Mouse (Mus musculus): ENCODE data around the gene Dtl. TPM values are rescaled to one million over a fixed set of nuclear protein-coding genes. Genes with fewer than 3 reads are reported as not detected.
"Not testable (repeated sequence)": the region's sequence is repeated elsewhere in the genome, so short reads cannot be mapped to it uniquely, and the experiment has no call there.

The Dtl gene
- total and polyA plus RNA-seq, 3 experiments, result 19.7 to 139 (median 65.2) TPM

DNA sequence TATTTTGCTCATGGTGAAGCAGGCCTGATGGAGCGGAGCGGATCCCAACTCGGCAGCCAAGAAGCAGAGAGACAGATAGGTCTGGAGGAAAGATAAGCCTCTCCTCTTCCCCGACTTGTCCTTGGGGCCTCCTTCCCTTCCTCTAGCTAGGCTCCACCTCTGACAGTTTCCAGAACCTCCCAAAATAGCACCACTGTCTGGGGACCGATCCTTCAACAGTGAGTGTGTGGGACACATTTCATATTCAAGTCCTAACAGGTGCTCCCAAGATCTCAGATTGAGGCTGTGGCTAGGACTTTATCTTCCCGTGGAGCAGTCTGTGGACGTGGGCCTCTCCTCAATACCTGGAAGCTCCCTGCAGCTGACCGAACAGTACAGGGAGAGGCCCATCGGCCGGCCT lies 54.7 kb downstream of the Dtl start:
- H3K27me3 ChIP-seq (ENCODE audit: insufficient read depth, low read length), result peaks cover 16% of the 10 kb centered on the region; the same call in 1 of the 2 replicates
- no peak for TF ChIP-seq POLR2AphosphoS5 (IDR thresholded peaks at IDR 0.05; ENCODE audit: insufficient replicate concordance, low read depth, low read length)
- TF ChIP-seq TAL1 (conservative IDR thresholded peaks at IDR 0.05; ENCODE audit: low read depth, low read length), result no peak
- no peak for TF ChIP-seq GATA1 (IDR thresholded peaks at IDR 0.05; ENCODE audit: borderline replicate concordance, low read length)
- TF ChIP-seq CTCF (IDR thresholded peaks at IDR 0.05; ENCODE audit: low read depth, low read length), result no peak
- no peak for TF ChIP-seq GATA2 (IDR thresholded peaks at IDR 0.05; ENCODE audit: borderline replicate concordance, low read depth, low read length)
- H3K4me1 ChIP-seq (ENCODE audit: insufficient read depth, low read depth, low read length), result peaks cover 4% of the 10 kb centered on the region; the same call in 1 of the 2 replicates
- DNase-seq (ENCODE audit: low spot score), result no peak
- H3K4me3 ChIP-seq (ENCODE audit: low read depth, low read length), result no peak overlapping the region
- H3K9me3 ChIP-seq (replicated peaks), result no peaks in the 10 kb centered on the region
- no peaks in the 10 kb centered on the region for H3K36me3 ChIP-seq (replicated peaks)
- ATAC-seq (ENCODE audit: extremely low read depth, insufficient number of reproducible peaks, low FRiP score, poor library complexity, severe bottlenecking), result no peak

DNA sequence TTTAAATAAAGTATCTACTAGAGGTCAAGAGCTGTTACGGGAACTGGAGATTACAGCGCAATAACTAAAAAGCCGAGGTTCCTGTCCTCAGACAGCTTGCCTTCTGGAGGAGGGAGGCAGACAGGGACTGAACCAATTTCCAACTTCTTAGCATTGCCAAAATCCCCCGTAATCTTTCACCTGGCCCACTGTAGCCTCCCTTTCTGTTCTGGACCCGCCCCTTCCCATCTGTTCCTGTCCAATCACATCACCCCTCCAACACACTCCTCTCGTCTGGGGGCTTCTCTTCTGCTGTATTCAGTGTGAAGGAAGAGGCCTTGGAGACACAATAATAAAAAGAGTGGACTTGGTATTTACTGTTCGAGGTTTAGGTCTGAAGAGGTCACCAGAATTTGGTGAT lies 55.1 kb downstream of the Dtl start:
- Histone ChIP-seq H3K36me3 (replicated peaks) (no peaks in the 10 kb centered on the region), H3K4me3 (ENCODE audit: low read depth, low read length) (no peak overlapping the region), H3K4me1 (ENCODE audit: insufficient read depth, low read depth, low read length) (peaks cover 4% of the 10 kb centered on the region; the same call in 1 of the 2 replicates), H3K27me3 (ENCODE audit: insufficient read depth, low read length) (peaks cover 16% of the 10 kb centered on the region; the same call in 1 of the 2 replicates), H3K9me3 (replicated peaks) (no peaks in the 10 kb centered on the region)
- no peak for TF ChIP-seq GATA2 (IDR thresholded peaks at IDR 0.05; ENCODE audit: borderline replicate concordance, low read depth, low read length)
- TF ChIP-seq CTCF (IDR thresholded peaks at IDR 0.05; ENCODE audit: low read depth, low read length), result no peak
- no peak for TF ChIP-seq TAL1 (conservative IDR thresholded peaks at IDR 0.05; ENCODE audit: low read depth, low read length)
- no peak for TF ChIP-seq GATA1 (IDR thresholded peaks at IDR 0.05; ENCODE audit: borderline replicate concordance, low read length)
- TF ChIP-seq POLR2AphosphoS5 (IDR thresholded peaks at IDR 0.05; ENCODE audit: insufficient replicate concordance, low read depth, low read length), result no peak
- no peak for DNase-seq (ENCODE audit: low spot score)
- no peak for ATAC-seq (ENCODE audit: extremely low read depth, insufficient number of reproducible peaks, low FRiP score, poor library complexity, severe bottlenecking)

DNA sequence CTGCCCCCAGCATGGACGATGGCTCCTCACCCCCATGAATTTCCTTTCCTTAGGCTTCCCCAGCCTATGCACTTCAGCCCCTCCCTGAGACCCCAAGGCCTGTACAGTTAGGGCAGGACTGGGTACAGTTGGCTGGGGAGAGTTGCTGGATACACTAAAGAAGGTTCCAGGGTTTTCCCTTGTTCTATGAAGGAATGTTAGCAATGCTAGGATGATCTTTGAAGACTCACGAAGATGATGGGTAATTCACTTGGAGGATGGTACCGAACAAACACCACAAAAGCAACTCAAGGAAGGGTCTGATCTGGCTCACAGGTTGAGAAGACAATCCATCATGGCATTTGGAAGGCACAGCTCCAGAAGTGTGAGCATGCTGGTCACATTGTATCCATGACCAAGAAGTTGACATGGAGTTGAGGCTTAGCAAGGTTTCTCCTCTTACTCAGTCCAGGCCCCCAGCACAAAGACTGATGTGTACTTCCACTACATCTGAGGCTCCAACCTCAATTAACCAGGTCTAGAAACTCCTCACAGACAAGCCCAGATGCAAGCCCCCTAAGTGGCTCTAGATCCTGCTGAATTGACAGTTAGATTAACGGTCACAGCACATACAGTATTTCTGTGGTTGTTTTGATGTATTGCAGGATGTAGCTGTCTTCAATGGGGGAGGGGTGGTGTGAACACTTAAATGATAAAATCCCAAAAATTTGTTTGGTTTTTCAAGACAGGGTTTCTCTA lies 55.8 kb downstream of the Dtl start:
- no peaks in the 10 kb centered on the region for H3K9me3 ChIP-seq (replicated peaks)
- DNase-seq (ENCODE audit: low spot score), result no peak
- no peak for TF ChIP-seq TAL1 (conservative IDR thresholded peaks at IDR 0.05; ENCODE audit: low read depth, low read length)
- no peak for TF ChIP-seq GATA2 (IDR thresholded peaks at IDR 0.05; ENCODE audit: borderline replicate concordance, low read depth, low read length)
- TF ChIP-seq CTCF (IDR thresholded peaks at IDR 0.05; ENCODE audit: low read depth, low read length), result no peak
- no peak for TF ChIP-seq POLR2AphosphoS5 (IDR thresholded peaks at IDR 0.05; ENCODE audit: insufficient replicate concordance, low read depth, low read length)
- no peak for TF ChIP-seq GATA1 (IDR thresholded peaks at IDR 0.05; ENCODE audit: borderline replicate concordance, low read length)
- H3K4me3 ChIP-seq (ENCODE audit: low read depth, low read length), result no peak overlapping the region
- H3K27me3 ChIP-seq (ENCODE audit: insufficient read depth, low read length), result peaks cover 18% of the 10 kb centered on the region
- ATAC-seq (ENCODE audit: extremely low read depth, insufficient number of reproducible peaks, low FRiP score, poor library complexity, severe bottlenecking), result no peak
- no peaks in the 10 kb centered on the region for H3K36me3 ChIP-seq (replicated peaks)
- H3K4me1 ChIP-seq (ENCODE audit: insufficient read depth, low read depth, low read length), result peaks cover 4% of the 10 kb centered on the region; the same call in 1 of the 2 replicates

DNA sequence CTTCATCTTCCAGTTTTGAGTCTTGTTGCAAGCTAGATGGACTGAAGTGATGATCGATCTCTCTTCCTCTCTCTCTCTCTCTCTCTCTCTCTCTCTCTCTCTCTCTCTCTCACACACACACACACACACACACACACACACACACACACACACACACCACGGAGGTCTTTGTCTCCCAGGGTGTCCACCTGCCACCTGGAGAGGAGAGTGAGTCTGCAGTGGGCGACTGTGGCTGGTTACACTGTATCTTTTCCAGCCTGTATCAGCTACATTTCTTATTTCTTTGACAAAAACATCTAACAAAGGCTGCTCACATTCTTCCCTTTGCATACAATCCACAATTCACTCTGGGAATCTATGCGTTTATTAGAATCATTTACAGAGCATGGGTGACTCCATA lies 56.4 kb downstream of the Dtl start:
- Histone ChIP-seq H3K36me3 (replicated peaks) (no peaks in the 10 kb centered on the region), H3K27me3 (ENCODE audit: insufficient read depth, low read length) (peaks cover 18% of the 10 kb centered on the region), H3K4me1 (ENCODE audit: insufficient read depth, low read depth, low read length) (peaks cover 4% of the 10 kb centered on the region; the same call in 1 of the 2 replicates), H3K9me3 (replicated peaks) (no peaks in the 10 kb centered on the region), H3K4me3 (ENCODE audit: low read depth, low read length) (no peak overlapping the region)
- ATAC-seq (ENCODE audit: extremely low read depth, insufficient number of reproducible peaks, low FRiP score, poor library complexity, severe bottlenecking) (no peak), DNase-seq (ENCODE audit: low spot score) (no peak)
- no peak for TF ChIP-seq POLR2AphosphoS5 (IDR thresholded peaks at IDR 0.05; ENCODE audit: insufficient replicate concordance, low read depth, low read length)
- TF ChIP-seq CTCF (IDR thresholded peaks at IDR 0.05; ENCODE audit: low read depth, low read length), result no peak
- no peak for TF ChIP-seq GATA1 (IDR thresholded peaks at IDR 0.05; ENCODE audit: borderline replicate concordance, low read length)

DNA sequence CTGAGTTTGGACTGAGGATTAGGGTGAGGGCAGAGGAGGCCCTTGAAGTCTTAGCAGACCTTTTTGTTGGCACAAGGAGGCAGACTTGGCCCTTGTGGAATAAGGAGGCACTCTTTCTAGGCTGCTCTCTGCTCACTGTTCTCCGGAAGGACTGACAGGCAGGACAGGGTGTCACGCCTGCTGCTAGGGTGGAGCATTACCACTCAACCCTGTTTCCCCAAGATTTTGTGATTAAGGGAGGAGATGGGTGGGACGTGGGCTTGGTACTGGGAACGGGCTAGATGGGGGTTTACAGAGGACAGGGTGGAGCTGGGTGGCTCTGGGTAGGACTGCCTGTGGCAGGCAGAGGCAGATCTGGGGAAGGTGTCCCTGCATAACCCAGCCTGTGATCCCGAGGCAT lies 57.4 kb downstream of the Dtl start:
- Histone ChIP-seq H3K36me3 (replicated peaks) (no peaks in the 10 kb centered on the region), H3K4me1 (ENCODE audit: insufficient read depth, low read depth, low read length) (peaks cover 4% of the 10 kb centered on the region; the same call in 1 of the 2 replicates), H3K4me3 (ENCODE audit: low read depth, low read length) (no peak overlapping the region), H3K27me3 (ENCODE audit: insufficient read depth, low read length) (peaks cover 18% of the 10 kb centered on the region), H3K9me3 (replicated peaks) (no peaks in the 10 kb centered on the region)
- no peak for DNase-seq (ENCODE audit: low spot score)
- ATAC-seq (ENCODE audit: extremely low read depth, insufficient number of reproducible peaks, low FRiP score, poor library complexity, severe bottlenecking), result no peak
- TF ChIP-seq POLR2AphosphoS5 (IDR thresholded peaks at IDR 0.05; ENCODE audit: insufficient replicate concordance, low read depth, low read length) (no peak), GATA2 (IDR thresholded peaks at IDR 0.05; ENCODE audit: borderline replicate concordance, low read depth, low read length) (no peak), CTCF (IDR thresholded peaks at IDR 0.05; ENCODE audit: low read depth, low read length) (no peak), GATA1 (IDR thresholded peaks at IDR 0.05; ENCODE audit: borderline replicate concordance, low read length) (no peak), TAL1 (conservative IDR thresholded peaks at IDR 0.05; ENCODE audit: low read depth, low read length) (no peak)

DNA sequence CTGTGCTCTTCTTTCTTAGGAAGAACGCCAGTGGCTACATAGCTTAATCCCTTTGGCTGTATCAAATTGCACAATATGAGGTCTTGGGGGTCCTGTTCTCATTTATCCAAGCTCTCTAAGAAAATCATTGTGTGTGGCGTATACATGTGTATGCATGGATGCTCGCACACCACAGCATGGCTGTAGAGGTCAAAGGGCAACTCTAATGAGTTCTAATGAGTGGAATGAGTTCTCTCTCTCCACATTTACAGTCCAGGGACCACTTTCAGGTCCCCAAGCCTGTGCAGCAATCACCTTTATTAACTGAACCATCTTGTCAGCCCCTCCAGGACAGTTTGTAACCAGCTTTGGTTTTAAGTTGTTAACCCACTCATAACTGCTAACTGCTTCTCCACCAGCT lies 58.3 kb downstream of the Dtl start:
- TF ChIP-seq POLR2AphosphoS5 (IDR thresholded peaks at IDR 0.05; ENCODE audit: insufficient replicate concordance, low read depth, low read length), result no peak
- TF ChIP-seq GATA1 (IDR thresholded peaks at IDR 0.05; ENCODE audit: borderline replicate concordance, low read length), result no peak
- TF ChIP-seq TAL1 (conservative IDR thresholded peaks at IDR 0.05; ENCODE audit: low read depth, low read length), result no peak
- no peak for TF ChIP-seq GATA2 (IDR thresholded peaks at IDR 0.05; ENCODE audit: borderline replicate concordance, low read depth, low read length)
- TF ChIP-seq CTCF (IDR thresholded peaks at IDR 0.05; ENCODE audit: low read depth, low read length), result no peak
- H3K36me3 ChIP-seq (replicated peaks), result no peaks in the 10 kb centered on the region
- DNase-seq (ENCODE audit: low spot score) (no peak), ATAC-seq (ENCODE audit: extremely low read depth, insufficient number of reproducible peaks, low FRiP score, poor library complexity, severe bottlenecking) (no peak)
- peaks cover 4% of the 10 kb centered on the region; the same call in 1 of the 2 replicates for H3K4me1 ChIP-seq (ENCODE audit: insufficient read depth, low read depth, low read length)
- peaks cover 22% of the 10 kb centered on the region for H3K27me3 ChIP-seq (ENCODE audit: insufficient read depth, low read length)
- no peaks in the 10 kb centered on the region for H3K9me3 ChIP-seq (replicated peaks)
- no peak overlapping the region for H3K4me3 ChIP-seq (ENCODE audit: low read depth, low read length)

DNA sequence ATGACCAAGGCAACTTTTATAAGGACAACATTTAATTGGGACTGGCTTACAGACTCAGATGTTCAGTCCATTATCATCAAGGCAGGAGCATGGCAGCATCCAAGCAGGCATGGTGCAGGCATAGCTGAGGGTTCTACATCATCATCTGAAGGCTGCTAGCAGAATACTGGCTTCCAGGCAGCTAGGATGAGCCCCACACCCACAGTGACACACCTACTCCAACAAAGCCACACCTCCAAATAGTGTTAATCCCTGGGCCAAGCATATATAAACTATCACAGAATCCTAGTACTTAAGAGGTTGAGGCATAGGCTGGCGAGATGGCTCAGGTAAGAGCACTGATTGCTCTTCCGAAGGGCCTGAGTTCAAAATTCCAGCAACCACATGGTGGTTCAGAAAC lies 59.0 kb downstream of the Dtl start:
- not testable (repeated sequence) for DNase-seq (ENCODE audit: low spot score); ATAC-seq (ENCODE audit: extremely low read depth, insufficient number of reproducible peaks, low FRiP score, poor library complexity, severe bottlenecking); H3K4me3 ChIP-seq (ENCODE audit: low read depth, low read length); H3K9me3 ChIP-seq (replicated peaks); H3K36me3 ChIP-seq (replicated peaks); H3K4me1 ChIP-seq (ENCODE audit: insufficient read depth, low read depth, low read length)
- H3K27me3 ChIP-seq (ENCODE audit: insufficient read depth, low read length), result peaks cover 21% of the 10 kb centered on the region
